Mouse (Mus musculus) testis, adult 2 months (tissue): ENCODE measurements at regions not wholly inside any gene's neighbourhood (a gene's known extent, or its start where the extent isn't known, plus 50 kb on each side); places are given as distances from the start of the nearest gene placed in this dataset.

Experiments
- CTCF ChIP-seq: fragments of 200-500 bp; IDR thresholded peaks from 2 replicates; pipeline ENCODE4 v1.5.1; 2012; ENCODE audit warnings: low read depth, mild to moderate bottlenecking, inconsistent platforms, low read length, moderate library complexity; ENCODE audit not compliant: control insufficient read depth, insufficient read depth, insufficient replicate concordance
- POLR2A ChIP-seq: fragments of 200-500 bp; IDR thresholded peaks from 2 replicates; pipeline ENCODE4 v1.6.1; 2012; ENCODE audit warnings: low read depth, mild to moderate bottlenecking, inconsistent platforms, low read length, moderate library complexity; ENCODE audit not compliant: control insufficient read depth

- TF ChIP-seq CTCF (no peak), POLR2A (no peak)
These were observed 752.0 kb upstream of the Castor2 start for GRCm38 (mm10) chr5:133347516-133347915.
